Mouse (Mus musculus): ENCODE data around the gene Amh.

Gene Amh

GRCm38 (mm10) chr10:80804916-80805315 is at the start of gene Amh:
Gene Amh, plus strand, starts transcription at chr10:80805243.
- DNase-seq (ENCODE audit: low spot score) = no peak

DNA sequence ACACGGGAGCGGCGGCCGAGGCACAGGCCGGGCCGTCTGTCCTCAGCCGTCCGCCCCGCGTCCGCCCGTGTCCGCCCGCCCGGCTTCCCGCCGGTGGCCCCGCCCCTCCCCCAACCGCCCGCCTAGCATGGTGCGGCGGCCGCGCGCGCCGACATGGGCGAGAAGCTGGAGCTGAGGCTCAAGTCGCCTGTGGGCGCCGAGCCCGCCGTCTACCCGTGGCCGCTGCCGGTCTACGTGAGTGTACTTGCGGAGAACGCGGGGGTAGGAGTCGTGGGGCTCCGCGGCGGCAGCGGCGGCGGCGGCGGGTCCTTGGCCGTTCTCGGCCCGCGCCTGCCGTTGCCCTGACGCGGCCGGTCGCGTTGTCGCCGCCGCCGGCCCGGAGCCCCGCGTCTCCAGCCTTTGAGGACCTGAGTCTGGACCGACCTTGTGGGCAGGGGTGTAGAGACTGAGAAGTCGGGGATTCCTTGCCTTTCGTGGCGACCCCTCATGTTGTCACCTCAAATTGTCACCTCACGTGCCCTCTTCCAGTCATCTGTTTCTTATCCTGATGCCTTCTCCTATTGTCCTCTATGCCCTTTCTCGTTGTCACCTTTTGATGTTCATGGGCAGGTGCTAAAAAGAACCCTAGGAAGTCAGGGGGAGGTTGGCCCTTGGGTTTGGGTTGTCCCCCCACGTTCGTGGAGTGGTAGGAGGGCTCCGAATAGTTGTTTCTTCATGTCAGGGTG is 49.6 kb upstream of the Amh start:
- DNase-seq (ENCODE audit: low spot score) = no peak

GRCm38 (mm10) chr10:80756099-80756498 is 48.9 kb upstream of the Amh start:
- DNase-seq (ENCODE audit: low spot score) = no peak

DNA sequence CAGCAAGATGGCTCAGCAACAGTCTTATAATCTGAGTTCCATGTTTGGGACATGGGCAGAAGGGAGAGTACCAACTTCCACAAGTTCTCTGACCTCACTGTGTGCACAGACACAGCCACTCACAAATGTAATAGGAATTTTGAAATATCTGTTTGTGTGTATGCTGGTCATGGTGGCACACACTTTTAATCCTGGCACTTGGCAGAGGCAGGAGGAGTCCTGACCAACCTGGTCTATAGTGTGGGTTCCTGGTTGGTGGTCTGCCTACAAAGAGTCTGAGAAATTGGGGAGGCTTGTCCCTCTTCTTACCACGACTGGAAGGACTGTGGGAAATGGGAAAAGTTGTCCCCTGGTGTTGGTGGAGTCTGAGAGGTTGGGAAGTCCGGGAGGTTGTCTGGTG is 48.5 kb upstream of the Amh start:
- no peak for DNase-seq (ENCODE audit: low spot score)

- no peak for DNase-seq (ENCODE audit: low spot score)
Measured at GRCm38 (mm10) chr10:80756967-80757366, 48.1 kb upstream of the Amh start.

GRCm38 (mm10) chr10:80757717-80758116 is 47.3 kb upstream of the Amh start:
- peak; percentile 79 for DNase-seq (ENCODE audit: low spot score)

GRCm38 (mm10) chr10:80758651-80759050 is 46.4 kb upstream of the Amh start:
- DNase-seq (ENCODE audit: low spot score) = no peak

DNA sequence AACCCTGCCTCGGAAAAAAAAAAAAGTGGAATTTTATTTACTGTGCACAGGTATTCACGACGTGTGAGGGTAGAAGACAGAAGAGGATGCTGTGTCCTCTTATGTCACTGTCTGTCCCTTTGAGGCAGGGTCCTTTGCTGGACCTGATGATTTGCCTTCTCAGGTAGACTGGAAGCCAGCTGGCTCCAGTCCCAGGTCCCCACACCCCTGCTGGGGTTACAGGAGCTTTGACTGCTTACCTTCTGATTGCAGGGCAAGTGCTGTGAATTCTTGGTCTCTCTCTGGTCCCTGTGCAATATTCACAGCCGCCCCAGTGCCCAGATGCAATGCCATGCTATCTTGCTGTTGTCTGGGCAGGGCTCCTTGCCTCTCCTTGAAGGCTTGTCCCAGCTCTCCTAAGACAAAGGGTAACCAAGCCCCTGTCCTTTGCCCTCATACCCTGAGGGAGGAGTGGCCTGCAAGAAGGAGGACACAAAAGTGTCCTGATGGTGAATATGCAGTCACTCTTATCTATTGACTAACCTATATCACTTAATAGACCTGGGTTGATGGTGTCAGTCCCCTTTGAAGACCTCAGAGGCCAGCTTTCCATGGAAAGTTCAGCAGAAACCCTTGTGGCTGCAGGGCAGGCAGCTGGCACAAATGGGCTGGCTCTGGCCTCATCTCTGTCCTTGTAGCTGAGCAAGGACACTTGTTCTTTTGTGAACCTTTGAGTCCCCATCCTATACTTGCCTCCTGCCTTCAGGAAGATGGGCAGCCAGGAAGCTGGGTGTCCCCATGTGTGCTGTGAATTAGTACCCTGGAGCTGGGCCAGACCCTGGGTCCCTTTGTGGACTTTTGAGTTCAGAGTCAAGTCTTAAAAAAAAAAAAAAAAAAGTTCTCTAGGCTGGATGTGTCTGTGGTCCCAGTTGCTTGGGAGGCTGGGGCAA is 44.2 kb upstream of the Amh start:
- no peak for DNase-seq (ENCODE audit: low spot score)

DNA sequence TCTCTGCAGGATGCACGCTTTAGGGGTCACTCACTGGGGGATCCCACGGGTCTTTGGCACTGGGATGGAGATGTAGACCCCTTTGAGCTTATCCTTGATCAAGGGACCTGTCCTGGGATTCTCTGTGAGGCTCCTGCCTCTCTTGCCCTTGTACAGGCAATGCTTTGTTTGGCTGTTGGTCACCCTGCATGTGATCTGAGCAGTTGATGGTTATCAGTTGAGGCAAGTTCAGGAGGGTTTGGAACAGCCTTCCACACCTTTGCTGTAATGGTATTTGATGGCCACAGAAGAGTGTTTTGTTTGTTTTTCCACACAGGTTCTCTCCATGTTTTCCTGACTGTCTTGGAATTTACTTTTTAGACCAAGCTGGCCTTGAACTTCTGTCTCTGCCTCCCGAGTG is 43.2 kb upstream of the Amh start:
- no peak for DNase-seq (ENCODE audit: low spot score)

DNA sequence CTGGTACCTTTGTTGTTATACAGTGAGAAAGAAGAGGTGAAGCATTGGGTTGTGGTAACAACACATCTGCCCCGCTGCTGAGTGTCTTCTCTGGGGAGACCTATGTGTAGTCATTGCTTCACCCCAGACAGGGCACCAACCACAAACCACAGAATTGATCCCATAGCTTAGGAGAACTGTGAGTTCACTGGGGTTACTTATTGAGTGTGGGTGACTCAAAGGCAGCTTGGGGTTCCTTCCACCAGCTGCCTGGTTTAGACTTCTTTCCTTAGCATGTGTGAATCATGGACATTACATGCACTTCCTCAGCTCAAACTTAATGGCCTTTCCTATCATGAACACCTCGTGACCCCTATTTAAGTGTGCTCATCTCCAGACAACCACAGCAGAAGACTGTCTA is 41.5 kb upstream of the Amh start:
- DNase-seq (ENCODE audit: low spot score) = no peak

- no peak for DNase-seq (ENCODE audit: low spot score)
Measured at GRCm38 (mm10) chr10:80765746-80766145, 39.3 kb upstream of the Amh start.

GRCm38 (mm10) chr10:80766161-80766815 is 38.8 kb upstream of the Amh start:
- no peak for DNase-seq (ENCODE audit: low spot score)

GRCm38 (mm10) chr10:80768365-80768764 is 36.7 kb upstream of the Amh start:
- no peak for DNase-seq (ENCODE audit: low spot score)

DNA sequence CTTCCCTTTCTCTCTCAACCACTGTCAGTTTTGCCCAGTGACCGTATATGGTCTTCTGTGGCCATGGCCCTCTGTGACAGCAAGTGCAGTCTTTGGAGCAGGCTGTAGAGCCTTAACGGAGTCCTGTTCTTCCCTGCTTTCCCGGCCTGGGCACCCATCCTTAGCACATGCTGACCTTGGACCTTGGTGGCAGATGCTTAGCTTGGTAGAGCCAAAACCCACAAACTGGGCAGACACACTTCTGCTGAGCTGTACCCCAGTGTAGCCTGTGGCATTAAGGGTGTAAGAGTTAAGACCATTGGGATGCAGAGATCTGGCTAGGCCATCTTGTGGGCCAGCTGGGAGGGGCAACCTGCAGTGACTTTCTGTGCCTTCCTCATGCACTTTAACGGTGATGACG is 31.2 kb upstream of the Amh start:
- DNase-seq (ENCODE audit: low spot score) = no peak

- DNase-seq (ENCODE audit: low spot score) = peak; percentile 92
Measured at GRCm38 (mm10) chr10:80774549-80774948, 30.5 kb upstream of the Amh start.

- DNase-seq (ENCODE audit: low spot score) = no peak
Measured at GRCm38 (mm10) chr10:80774981-80775380, 30.1 kb upstream of the Amh start.

DNA sequence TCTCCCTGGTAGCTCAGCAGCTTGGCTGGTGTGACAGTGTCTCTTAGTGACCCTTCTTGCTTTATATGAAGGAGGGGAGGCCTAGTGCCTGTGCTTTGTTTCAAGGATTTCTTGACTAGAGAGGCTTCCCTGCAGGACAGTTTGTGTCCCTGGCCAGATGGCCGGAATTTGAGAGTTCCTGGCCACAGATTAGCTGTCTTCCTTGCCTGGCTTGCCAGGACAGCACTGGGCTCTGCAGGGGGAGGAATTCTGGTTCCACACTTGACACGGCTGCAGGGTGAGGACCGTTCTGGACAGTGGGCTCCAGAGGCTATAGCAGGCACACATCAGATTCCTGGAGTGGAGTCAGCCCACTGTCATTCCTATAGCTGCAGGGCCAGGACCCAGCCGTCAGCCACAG is 29.3 kb upstream of the Amh start:
- no peak for DNase-seq (ENCODE audit: low spot score)

DNA sequence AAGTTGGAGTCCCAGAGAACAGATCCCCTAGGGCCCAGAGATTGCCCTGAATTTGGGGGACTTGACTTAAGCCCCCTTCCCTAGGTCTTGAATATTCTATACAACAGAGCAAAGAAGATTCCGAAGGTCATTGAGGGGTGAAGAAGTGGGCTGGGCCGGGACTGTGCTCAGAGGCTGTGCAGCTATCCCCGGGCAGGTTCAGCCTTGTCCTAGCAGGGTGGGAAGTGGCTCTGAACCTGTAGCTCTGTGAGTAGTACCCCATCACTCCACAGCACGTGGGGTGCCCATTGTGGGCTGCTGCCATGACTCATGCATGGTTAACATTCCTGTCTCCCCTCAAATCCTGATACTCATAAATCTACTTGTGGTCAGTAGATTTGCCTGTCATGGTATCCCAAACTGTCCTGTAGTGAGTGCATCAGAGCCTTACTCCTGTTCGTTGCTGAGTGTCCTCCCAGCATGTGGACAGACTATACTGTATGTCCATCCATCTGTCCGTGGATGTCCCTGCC is 28.6 kb upstream of the Amh start:
- no peak for DNase-seq (ENCODE audit: low spot score)

- DNase-seq (ENCODE audit: low spot score) = no peak
Measured at GRCm38 (mm10) chr10:80777123-80777522, 27.9 kb upstream of the Amh start.

DNA sequence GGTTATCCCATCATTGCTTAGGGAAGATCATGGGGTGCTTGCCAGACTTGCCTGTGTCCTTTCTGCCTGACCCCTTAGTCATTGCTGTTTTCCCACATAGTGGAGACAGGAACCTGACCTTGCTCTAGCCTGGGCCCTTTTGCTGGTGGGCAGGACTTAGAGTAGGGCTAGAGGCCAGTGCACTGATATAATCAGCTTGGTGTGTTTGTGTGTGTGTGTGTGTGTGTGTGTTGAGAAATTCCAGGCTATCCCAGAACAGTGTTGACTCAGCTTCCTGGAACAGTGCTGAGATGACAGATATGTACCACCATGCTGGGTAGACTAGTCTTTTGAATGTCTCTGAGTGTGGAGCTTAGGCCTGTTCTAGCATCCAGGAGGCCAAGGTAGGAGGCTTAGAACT is 25.5 kb upstream of the Amh start:
- DNase-seq (ENCODE audit: low spot score) = no peak

DNA sequence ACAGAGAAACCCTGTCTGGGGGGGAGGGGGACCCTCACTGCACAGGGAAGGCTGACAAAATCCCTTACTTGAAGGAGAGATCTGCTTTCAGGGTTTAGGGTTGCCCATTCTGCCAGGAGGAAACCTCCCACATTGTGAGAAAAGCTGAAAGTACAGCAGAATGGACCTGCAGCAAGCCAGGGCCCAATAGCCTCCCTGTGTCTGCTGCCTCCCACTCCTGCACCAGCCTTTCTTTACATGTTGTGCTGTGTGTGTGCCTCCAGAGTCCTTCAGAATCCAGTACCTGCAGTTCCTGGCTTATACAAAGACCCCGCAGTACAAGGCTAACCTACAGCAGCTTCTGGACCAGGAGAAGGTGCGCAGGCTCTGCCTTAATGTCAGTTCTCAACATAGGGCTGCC is 20.7 kb upstream of the Amh start:
- no peak for DNase-seq (ENCODE audit: low spot score)

DNA sequence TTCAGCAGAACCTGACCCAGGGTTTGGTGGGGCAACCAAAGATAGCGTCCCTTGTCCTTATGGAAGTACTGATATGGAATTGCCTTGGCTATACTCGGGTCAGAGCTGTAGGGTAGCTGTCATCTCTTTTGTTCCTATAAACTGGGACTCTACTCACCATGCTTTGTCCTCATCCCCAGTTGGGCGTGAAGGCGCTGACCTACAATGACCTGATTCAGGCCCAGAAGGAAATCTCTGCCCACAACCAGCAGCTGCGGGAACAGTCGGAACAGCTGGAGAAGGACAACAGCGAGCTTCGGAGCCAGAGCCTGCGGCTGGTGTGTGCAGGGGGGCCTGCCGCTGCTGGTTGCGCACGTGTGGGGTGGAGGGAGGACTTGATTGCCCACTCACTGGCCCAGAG is 20.2 kb upstream of the Amh start:
- no peak for DNase-seq (ENCODE audit: low spot score)

- DNase-seq (ENCODE audit: low spot score) = no peak
Measured at GRCm38 (mm10) chr10:80785963-80786362, 19.1 kb upstream of the Amh start.

Data from layer of hippocampus, adult 11-12 months (tissue).